Mouse (Mus musculus) neural tube, embryonic 11.5 days (tissue): ENCODE measurements around the gene Nrip1. TPM values are rescaled to one million over a fixed set of nuclear protein-coding genes. Genes with fewer than 3 reads are reported as not detected.

ENCODE experiments used
- ATAC-seq: fragments of 200-750 bp; cut with Nextera tagmentation; 2 replicates; pipeline ENCODE4 v1.8.0; 2017; ENCODE audit warnings: moderate number of reproducible peaks, mild to moderate bottlenecking, moderate TSS enrichment, moderate library complexity; ENCODE audit not compliant: insufficient read depth, low FRiP score, low TSS enrichment
- DNase-seq: peaks from one replicate; pipeline ENCODE4 v3.0.0-alpha.2; 2015; ENCODE audit warnings: low spot score
- H3K27ac ChIP-seq: fragments of 300-500 bp; sonication (generic); 2 replicates; pipeline ENCODE4 v1.5.1; 2014; ENCODE audit warnings: low read depth, mild to moderate bottlenecking, low read length
- H3K27me3 ChIP-seq: fragments of 300-500 bp; sonication (generic); 2 replicates; pipeline ENCODE4 v1.6.1; 2014; ENCODE audit warnings: mild to moderate bottlenecking, low read length, mixed read lengths; ENCODE audit not compliant: control insufficient read depth, insufficient read depth
- H3K36me3 ChIP-seq: fragments of 300-500 bp; sonication (generic); 2 replicates; pipeline ENCODE4 v1.6.1; 2014; ENCODE audit warnings: mild to moderate bottlenecking, low read length, moderate library complexity, mixed read lengths; ENCODE audit not compliant: control insufficient read depth, insufficient read depth
- H3K4me1 ChIP-seq: fragments of 300-500 bp; sonication (generic); 2 replicates; pipeline ENCODE4 v1.6.1; 2014; ENCODE audit warnings: low read length, mixed read lengths; ENCODE audit not compliant: control insufficient read depth, insufficient read depth
- H3K4me2 ChIP-seq: fragments of 300-500 bp; sonication (generic); 2 replicates; pipeline ENCODE4 v1.6.1; 2014; ENCODE audit warnings: low read depth, mild to moderate bottlenecking, moderate library complexity
- H3K4me3 ChIP-seq: fragments of 300-500 bp; sonication (generic); 2 replicates; pipeline ENCODE4 v1.5.1; 2014; ENCODE audit warnings: low read depth, low read length
- H3K9ac ChIP-seq: fragments of 300-500 bp; sonication (generic); 2 replicates; pipeline ENCODE4 v1.6.1; 2014; ENCODE audit warnings: mild to moderate bottlenecking, low read length
- H3K9me3 ChIP-seq: fragments of 300-500 bp; sonication (generic); 2 replicates; pipeline ENCODE4 v1.6.1; 2016; ENCODE audit warnings: low read length; ENCODE audit not compliant: control insufficient read depth
- WGBS: fragments of 180-500 bp; shearing (Covaris S2); extraction: QIAGEN DNeasy Blood & Tissue Kit; methylation state at CpG from one replicate; pipeline ENCODE4 v1.1.7; 2014; 5-methylcytosine and 5-hydroxymethylcytosine counted together
- polyA plus RNA-seq: library from polyadenylated mRNA; unstranded; fragments of >200 nt; fragmentation: Nextera tagmentation; extraction: Ambion mirVana; gene quantifications from 2 replicates; pipeline ENCODE4 v1.2.1, GENCODE M21; 2014

The Nrip1 gene
- polyA plus RNA-seq, 1 experiment from 2014 or later, result 40.2 TPM

DNA sequence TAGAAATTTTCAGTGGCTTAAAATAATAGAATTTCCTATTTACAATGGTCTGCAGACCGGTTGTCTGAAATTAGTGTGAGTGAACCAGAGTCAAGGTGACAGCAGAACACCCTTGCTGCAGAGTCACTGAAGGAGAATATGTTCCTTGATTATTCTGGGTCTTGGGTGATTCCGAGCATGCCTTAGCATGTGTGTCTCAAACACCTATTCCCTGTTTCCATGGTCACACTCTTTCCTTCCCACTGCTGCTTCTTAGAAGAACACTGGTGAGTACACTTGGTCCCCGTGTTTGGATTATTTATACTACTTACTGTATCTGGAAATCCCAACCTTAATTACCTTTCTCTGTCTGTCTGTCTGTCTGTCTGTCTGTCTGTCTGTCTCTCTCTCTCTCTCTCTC lies 97.4 kb downstream of the Nrip1 start:
- no peak overlapping the region for H3K4me2 ChIP-seq
- ATAC-seq (no peak), DNase-seq (no peak)
- 87% methylated on average over 3 of the region's 3 CpGs for WGBS
- H3K9ac ChIP-seq, result no peak overlapping the region
- H3K27ac ChIP-seq, result no peak overlapping the region
- H3K4me3 ChIP-seq, result no peak overlapping the region
- no peaks in the 10 kb centered on the region for H3K9me3 ChIP-seq
- no peaks in the 10 kb centered on the region for H3K36me3 ChIP-seq
- H3K4me1 ChIP-seq, result no peaks in the 10 kb centered on the region
- no peaks in the 10 kb centered on the region for H3K27me3 ChIP-seq

DNA sequence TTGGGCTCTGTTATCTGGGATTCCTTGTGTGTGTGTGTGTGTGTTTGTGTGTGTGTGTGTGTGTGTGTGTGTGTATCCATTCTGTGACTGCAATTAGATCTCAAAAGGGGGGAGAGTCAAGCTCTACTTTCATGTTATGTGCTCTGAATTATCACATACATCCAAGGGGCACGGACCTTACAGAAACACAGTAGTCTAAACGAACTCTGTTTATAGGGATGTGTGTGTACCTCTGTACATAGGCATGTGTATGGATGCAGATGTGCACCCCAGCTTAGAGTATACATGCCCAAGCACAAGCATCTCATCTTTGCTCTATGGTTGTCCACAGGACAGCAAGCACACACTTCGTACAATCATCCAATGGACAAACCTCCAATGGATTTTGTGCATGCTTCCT lies 98.0 kb downstream of the Nrip1 start:
- Histone ChIP-seq H3K27ac (no peak overlapping the region), H3K4me1 (no peaks in the 10 kb centered on the region), H3K9me3 (no peaks in the 10 kb centered on the region), H3K36me3 (no peaks in the 10 kb centered on the region), H3K27me3 (no peaks in the 10 kb centered on the region), H3K4me3 (no peak overlapping the region), H3K9ac (no peak overlapping the region), H3K4me2 (no peak overlapping the region)
- 92% methylated on average over 3 of the region's 3 CpGs for WGBS
- ATAC-seq, result no peak
- DNase-seq, result no peak

DNA sequence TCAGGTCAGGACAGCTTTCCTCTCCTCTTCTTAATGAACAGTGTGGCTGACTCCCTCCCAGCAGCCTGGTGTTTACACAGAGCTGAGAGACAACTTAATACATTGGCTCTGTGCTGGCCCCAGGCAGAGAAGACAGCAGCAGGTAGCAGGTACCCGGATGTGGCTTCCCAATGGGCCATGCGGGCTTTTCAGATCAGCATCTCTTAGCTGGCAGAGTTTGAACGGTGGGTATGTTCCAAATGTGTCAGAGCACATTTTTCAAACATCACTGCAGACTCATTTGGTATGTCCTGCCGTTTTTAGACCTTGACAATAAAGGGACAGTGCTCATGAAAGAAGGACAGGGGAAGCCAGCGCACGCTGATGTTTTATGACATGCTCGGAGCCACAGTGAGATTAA lies 98.5 kb downstream of the Nrip1 start:
- H3K4me1 ChIP-seq, result no peaks in the 10 kb centered on the region
- no peaks in the 10 kb centered on the region for H3K36me3 ChIP-seq
- ATAC-seq, result no peak
- no peak overlapping the region for H3K9ac ChIP-seq
- H3K9me3 ChIP-seq, result no peaks in the 10 kb centered on the region
- H3K27ac ChIP-seq, result no peak overlapping the region
- no peak for DNase-seq
- H3K4me3 ChIP-seq, result no peak overlapping the region
- WGBS, result 77% methylated on average over 7 of the region's 7 CpGs
- no peaks in the 10 kb centered on the region for H3K27me3 ChIP-seq
- no peak overlapping the region for H3K4me2 ChIP-seq

DNA sequence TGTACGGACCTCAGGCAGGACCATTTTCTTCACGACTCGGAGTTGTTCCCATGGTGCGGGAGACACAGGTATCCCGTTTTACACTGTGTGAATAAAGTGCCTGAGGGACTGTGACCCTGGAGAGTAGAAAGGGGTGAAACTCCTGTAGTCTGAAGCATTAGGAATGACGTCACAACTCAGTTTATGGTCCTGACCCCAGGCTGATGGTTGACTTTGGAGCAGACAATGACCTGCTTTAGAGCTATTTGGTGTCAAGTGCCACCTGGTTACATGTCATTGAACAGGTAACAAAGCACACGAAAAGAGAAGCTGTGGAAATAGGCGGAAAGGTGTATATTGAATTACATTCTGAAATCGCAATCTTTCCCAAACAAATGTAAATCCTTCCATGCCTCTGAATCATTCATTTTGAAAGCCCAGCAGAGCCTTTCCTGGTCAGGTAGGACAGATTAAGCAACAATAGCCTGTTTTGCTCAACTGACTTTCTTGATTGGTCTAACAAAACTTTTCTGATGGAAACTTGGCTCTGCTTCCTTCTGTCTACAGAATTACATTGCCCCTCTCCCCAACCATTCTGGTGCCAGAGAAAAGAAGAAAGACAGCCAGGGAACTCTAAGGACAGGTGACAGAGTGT lies 106.9 kb downstream of the Nrip1 start:
- Histone ChIP-seq H3K27ac (no peak overlapping the region), H3K27me3 (no peaks in the 10 kb centered on the region), H3K36me3 (no peaks in the 10 kb centered on the region), H3K9me3 (no peaks in the 10 kb centered on the region), H3K4me3 (no peak overlapping the region), H3K4me1 (no peaks in the 10 kb centered on the region), H3K9ac (no peak overlapping the region), H3K4me2 (no peak overlapping the region)
- no peak for ATAC-seq
- 84% methylated on average over 9 of the region's 9 CpGs for WGBS
- no peak for DNase-seq

DNA sequence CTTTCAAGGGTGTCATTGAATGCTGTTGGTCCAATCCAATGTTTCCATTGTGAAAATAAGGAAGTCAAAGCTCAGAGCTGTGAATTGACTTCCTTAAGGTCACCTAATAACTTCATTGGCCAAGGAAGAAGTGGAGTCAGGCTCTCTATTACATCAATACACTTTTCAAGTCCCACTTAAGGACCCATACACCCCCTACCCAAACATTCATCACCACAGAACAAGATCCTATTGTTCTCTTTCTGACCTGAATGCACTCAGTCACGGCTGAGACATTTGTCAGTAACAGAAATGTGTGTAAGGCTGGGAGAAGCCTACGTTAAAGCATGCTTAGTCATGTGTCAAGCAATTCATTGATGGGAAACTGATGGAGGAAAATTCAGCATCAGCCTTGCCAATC lies 107.8 kb downstream of the Nrip1 start:
- 16% methylated on average over 2 of the region's 2 CpGs for WGBS
- Histone ChIP-seq H3K27ac (no peak overlapping the region), H3K36me3 (no peaks in the 10 kb centered on the region), H3K27me3 (no peaks in the 10 kb centered on the region), H3K4me2 (no peak overlapping the region), H3K9me3 (no peaks in the 10 kb centered on the region), H3K4me3 (no peak overlapping the region), H3K4me1 (no peaks in the 10 kb centered on the region), H3K9ac (no peak overlapping the region)
- DNase-seq (no peak), ATAC-seq (no peak)

DNA sequence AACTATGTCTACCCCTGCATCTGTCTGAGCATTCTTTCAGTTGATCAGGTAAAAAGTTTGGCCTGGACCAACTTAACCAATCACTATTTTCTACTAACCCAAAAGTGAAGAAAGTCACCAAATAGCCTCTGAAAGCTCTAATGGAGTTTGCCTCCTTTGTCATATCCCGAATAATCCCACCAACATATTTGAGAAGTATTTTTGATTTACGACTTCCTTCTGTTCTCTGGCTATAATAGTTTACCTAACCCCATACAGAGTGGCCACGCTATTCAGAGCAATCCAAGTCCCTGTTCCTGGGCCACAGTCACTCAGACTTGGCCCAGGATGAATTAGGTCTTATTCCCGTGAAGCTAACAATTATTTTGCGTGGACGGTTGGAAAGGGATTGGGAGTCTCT lies 108.3 kb downstream of the Nrip1 start:
- H3K4me3 ChIP-seq, result no peak overlapping the region
- no peak for ATAC-seq
- no peaks in the 10 kb centered on the region for H3K27me3 ChIP-seq
- H3K4me2 ChIP-seq, result no peak overlapping the region
- H3K9ac ChIP-seq, result no peak overlapping the region
- DNase-seq, result no peak
- H3K9me3 ChIP-seq, result no peaks in the 10 kb centered on the region
- no peaks in the 10 kb centered on the region for H3K36me3 ChIP-seq
- 58% methylated on average over 6 of the region's 6 CpGs for WGBS
- no peak overlapping the region for H3K27ac ChIP-seq
- H3K4me1 ChIP-seq, result no peaks in the 10 kb centered on the region

DNA sequence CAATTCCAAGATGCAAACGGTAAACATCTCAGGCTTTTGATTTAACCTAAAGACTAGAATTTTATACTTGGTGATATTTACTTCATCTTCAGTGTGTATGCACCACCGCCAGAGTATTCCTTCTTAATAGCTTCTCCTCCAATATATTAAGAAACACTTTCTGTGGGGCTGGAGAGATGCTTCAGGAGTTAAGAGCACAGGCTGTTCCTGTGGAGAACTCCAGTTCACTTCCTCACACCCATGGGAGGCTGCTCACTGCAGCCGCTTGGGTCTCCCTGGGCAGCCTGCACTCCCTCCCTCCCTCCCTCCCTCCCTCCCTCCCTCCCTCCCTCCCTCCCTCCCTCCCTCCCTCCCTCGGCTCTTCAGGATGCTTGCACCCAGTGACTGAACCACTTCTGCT lies 110.2 kb downstream of the Nrip1 start:
- H3K27me3 ChIP-seq, result no peaks in the 10 kb centered on the region
- ATAC-seq (no peak), DNase-seq (no peak)
- H3K36me3 ChIP-seq, result no peaks in the 10 kb centered on the region
- 78% methylated on average over 3 of the region's 4 CpGs for WGBS
- H3K9ac ChIP-seq, result no peak overlapping the region
- no peak overlapping the region for H3K4me3 ChIP-seq
- H3K4me1 ChIP-seq, result no peaks in the 10 kb centered on the region
- H3K27ac ChIP-seq, result no peak overlapping the region
- no peaks in the 10 kb centered on the region for H3K9me3 ChIP-seq
- H3K4me2 ChIP-seq, result no peak overlapping the region

DNA sequence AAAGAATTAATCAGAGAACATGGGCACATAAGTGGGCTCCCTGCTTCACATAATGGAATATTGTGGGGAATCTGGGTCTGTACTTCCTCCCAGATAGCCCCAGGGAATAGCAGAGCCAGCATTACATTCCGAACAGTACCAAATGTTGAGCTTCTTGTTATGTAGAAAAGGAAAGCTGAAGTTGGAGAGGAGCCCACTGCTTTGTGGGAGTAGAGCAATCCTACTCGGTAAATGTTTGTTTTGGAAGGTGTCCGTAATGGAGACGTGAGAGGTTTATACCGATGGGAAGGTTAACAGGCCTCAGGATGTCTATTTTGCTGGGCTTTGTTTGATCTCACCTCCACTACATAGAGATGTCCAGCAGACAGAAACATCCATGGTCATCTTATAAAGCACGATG lies 113.3 kb downstream of the Nrip1 start:
- ATAC-seq, result no peak
- Histone ChIP-seq H3K4me3 (no peak overlapping the region), H3K27ac (no peak overlapping the region), H3K4me2 (no peak overlapping the region), H3K36me3 (no peaks in the 10 kb centered on the region), H3K9me3 (no peaks in the 10 kb centered on the region), H3K4me1 (no peaks in the 10 kb centered on the region), H3K27me3 (no peaks in the 10 kb centered on the region), H3K9ac (no peak overlapping the region)
- WGBS, result 77% methylated on average over 6 of the region's 6 CpGs
- no peak for DNase-seq

DNA sequence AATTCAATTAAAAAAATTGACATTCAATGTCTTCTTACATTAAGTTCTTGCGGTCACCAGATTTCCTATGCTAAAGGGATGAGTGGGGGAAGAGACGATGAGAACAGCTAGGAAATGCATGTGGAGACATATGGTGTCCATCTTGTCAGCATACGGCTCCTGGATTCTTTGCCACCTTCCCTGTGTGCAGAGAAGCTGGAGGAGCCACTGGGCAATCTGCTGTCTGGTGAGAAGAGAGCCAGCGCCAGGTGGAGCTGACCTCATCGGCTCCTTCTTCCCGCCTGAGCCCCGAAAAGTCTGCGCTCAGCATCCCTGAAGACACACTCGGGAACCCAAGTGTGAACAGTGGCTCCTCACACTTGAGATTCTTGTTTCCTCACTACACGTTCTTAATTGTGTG lies 121.8 kb downstream of the Nrip1 start:
- DNase-seq (no peak), ATAC-seq (no peak)
- Histone ChIP-seq H3K36me3 (no peaks in the 10 kb centered on the region), H3K27ac (no peak overlapping the region), H3K4me2 (no peak overlapping the region), H3K9me3 (no peaks in the 10 kb centered on the region), H3K27me3 (no peaks in the 10 kb centered on the region), H3K4me1 (no peaks in the 10 kb centered on the region), H3K9ac (no peak overlapping the region), H3K4me3 (no peak overlapping the region)
- WGBS, result 78% methylated on average over 10 of the region's 10 CpGs
